16 mouse cellular contexts compared by ENCODE assay signal in genomic region chr7:101236712-101237473, GRCm38 (mm10).
A peak's percentile ranks its signal among the peaks of the same experiment; 100 is the strongest.
DNase-seq lines count a peak whose midpoint lies in the region; ATAC-seq lines count a peak whose summit lies in the region.
"Had no signal": no experiment of that assay in that cellular context is flagged by ENCODE, and none has a peak within 500 bp of the region (broad histone marks: within the 10 kb centered on the region; RNA-seq: fewer than 3 reads in every experiment).

No protein-coding gene starts in this region.

- no peak overlapping the region for H3K4me2 ChIP-seq in hindbrain, embryonic 12.5 days (replicated peaks)
- no peak overlapping the region for H3K4me2 ChIP-seq in hindbrain, embryonic 11.5 days (replicated peaks; ENCODE audit: low read depth, low read length)
- H3K4me2 ChIP-seq in midbrain, embryonic 11.5 days = no peak overlapping the region
- H3K4me2 ChIP-seq in midbrain, embryonic 15.5 days = no peak overlapping the region
- H3K4me2 ChIP-seq: liver, embryonic 11.5 days; stomach, embryonic 15.5 days had no signal

- H3K36me3 ChIP-seq in hindbrain, embryonic 12.5 days = peaks cover 6% of the 10 kb centered on the region; the same call in 1 of the 2 replicates
- no peaks in the 10 kb centered on the region for H3K36me3 ChIP-seq in hindbrain, embryonic 11.5 days (ENCODE audit: control insufficient read depth, insufficient read depth, low read length)
- H3K36me3 ChIP-seq in midbrain, embryonic 11.5 days (ENCODE audit: control insufficient read depth, insufficient read depth, low read length) = no peaks in the 10 kb centered on the region
- peaks cover 24% of the 10 kb centered on the region for H3K36me3 ChIP-seq in midbrain, embryonic 10.5 days
- H3K36me3 ChIP-seq in midbrain, embryonic 15.5 days (replicated peaks) = 0 out of 2 replicates have a peak, but pooled peaks cover 3% of the 10 kb centered on the region

- no peaks in the 10 kb centered on the region for H3K9me3 ChIP-seq in hindbrain, embryonic 12.5 days (replicated peaks)
- no peaks in the 10 kb centered on the region for H3K9me3 ChIP-seq in hindbrain, embryonic 11.5 days (ENCODE audit: control insufficient read depth, low read length)
- H3K9me3 ChIP-seq in midbrain, embryonic 11.5 days (ENCODE audit: control insufficient read depth, low read length) = no peaks in the 10 kb centered on the region
- no peaks in the 10 kb centered on the region for H3K9me3 ChIP-seq in midbrain, embryonic 10.5 days (replicated peaks)
- no peaks in the 10 kb centered on the region for H3K9me3 ChIP-seq in midbrain, embryonic 15.5 days
- H3K9me3 ChIP-seq: stomach, embryonic 15.5 days had no signal

- no peak for DNase-seq in hindbrain, embryonic 11.5 days (ENCODE audit: low spot score)
- peak; percentile 64 for DNase-seq in midbrain, embryonic 11.5 days (ENCODE audit: low spot score, missing footprints)
- no peak for DNase-seq in midbrain, embryonic 10.5 days (ENCODE audit: low spot score)
- no peak for DNase-seq in urinary bladder, postnatal 10 days (ENCODE audit: low spot score)
- DNase-seq in ovary, postnatal 14 days (ENCODE audit: low spot score) = no peak
- DNase-seq: adrenal gland, postnatal 10 days; cerebellum, postnatal 25 days; heart, postnatal 10 days; kidney, adult 11 months; kidney, postnatal 25 days; thymus, postnatal 36 days had no signal

- no peak overlapping the region for H3K4me3 ChIP-seq in hindbrain, embryonic 12.5 days
- no peak overlapping the region for H3K4me3 ChIP-seq in hindbrain, embryonic 11.5 days (ENCODE audit: low read depth, low read length)
- H3K4me3 ChIP-seq in midbrain, embryonic 11.5 days (ENCODE audit: low read depth, low read length) = no peak overlapping the region
- no peak overlapping the region for H3K4me3 ChIP-seq in midbrain, embryonic 10.5 days
- H3K4me3 ChIP-seq in midbrain, embryonic 15.5 days = no peak overlapping the region
- H3K4me3 ChIP-seq: stomach, embryonic 15.5 days had no signal

- peak; percentile 66 for ATAC-seq in hindbrain, embryonic 12.5 days (ENCODE audit: low FRiP score)
- ATAC-seq in hindbrain, embryonic 11.5 days (ENCODE audit: low FRiP score) = no peak
- no peak for ATAC-seq in midbrain, embryonic 11.5 days (ENCODE audit: low FRiP score)
- peak; percentile 85 for ATAC-seq in midbrain, embryonic 15.5 days (replicated peaks)
- no peak for ATAC-seq in cerebellum, adult (ENCODE audit: insufficient number of reproducible peaks, low FRiP score, low TSS enrichment)

- no peaks in the 10 kb centered on the region for H3K4me1 ChIP-seq in hindbrain, embryonic 12.5 days
- H3K4me1 ChIP-seq in hindbrain, embryonic 11.5 days (replicated peaks; ENCODE audit: control insufficient read depth, insufficient read depth, low read length) = no peaks in the 10 kb centered on the region
- no peaks in the 10 kb centered on the region for H3K4me1 ChIP-seq in midbrain, embryonic 11.5 days (ENCODE audit: control insufficient read depth, insufficient read depth, low read length)
- no peaks in the 10 kb centered on the region for H3K4me1 ChIP-seq in midbrain, embryonic 10.5 days
- peaks cover 2% of the 10 kb centered on the region; the same call in 1 of the 2 replicates for H3K4me1 ChIP-seq in midbrain, embryonic 15.5 days
- H3K4me1 ChIP-seq: stomach, embryonic 15.5 days had no signal

- 0 out of 2 replicates have a peak overlapping the region, but pooled peaks have one; percentile 40 for H3K27ac ChIP-seq in hindbrain, embryonic 12.5 days
- H3K27ac ChIP-seq in hindbrain, embryonic 11.5 days (ENCODE audit: low read depth, low read length) = no peak overlapping the region
- H3K27ac ChIP-seq in midbrain, embryonic 11.5 days (ENCODE audit: low read depth, low read length) = no peak overlapping the region
- no peak overlapping the region for H3K27ac ChIP-seq in midbrain, embryonic 10.5 days (replicated peaks)
- peak overlapping the region; percentile 65 for H3K27ac ChIP-seq in midbrain, embryonic 15.5 days
- H3K27ac ChIP-seq: stomach, embryonic 15.5 days had no signal

- no peaks in the 10 kb centered on the region for H3K27me3 ChIP-seq in hindbrain, embryonic 12.5 days
- no peaks in the 10 kb centered on the region for H3K27me3 ChIP-seq in hindbrain, embryonic 11.5 days (ENCODE audit: control insufficient read depth, insufficient read depth, low read length)
- H3K27me3 ChIP-seq in midbrain, embryonic 11.5 days (ENCODE audit: control insufficient read depth, insufficient read depth, low read length) = no peaks in the 10 kb centered on the region
- H3K27me3 ChIP-seq in midbrain, embryonic 10.5 days (ENCODE audit: low read depth, poor library complexity, severe bottlenecking) = no peaks in the 10 kb centered on the region
- H3K27me3 ChIP-seq in midbrain, embryonic 15.5 days (replicated peaks) = no peaks in the 10 kb centered on the region
- H3K27me3 ChIP-seq: stomach, embryonic 15.5 days had no signal

- H3K9ac ChIP-seq in hindbrain, embryonic 12.5 days = no peak overlapping the region
- H3K9ac ChIP-seq in hindbrain, embryonic 11.5 days (ENCODE audit: low read depth, low read length) = no peak overlapping the region
- no peak overlapping the region for H3K9ac ChIP-seq in midbrain, embryonic 11.5 days (ENCODE audit: low read length)
- H3K9ac ChIP-seq in midbrain, embryonic 15.5 days = no peak overlapping the region
- H3K9ac ChIP-seq: stomach, embryonic 15.5 days had no signal

- 63% methylated on average over 8 of the region's 8 CpGs for WGBS in hindbrain, embryonic 12.5 days
- WGBS in hindbrain, embryonic 11.5 days = 78% methylated on average over 8 of the region's 8 CpGs
- 86% methylated on average over 8 of the region's 8 CpGs for WGBS in midbrain, embryonic 11.5 days
- WGBS in midbrain, embryonic 10.5 days = 90% methylated on average over 8 of the region's 8 CpGs
- 40% methylated on average over 8 of the region's 8 CpGs for WGBS in midbrain, embryonic 15.5 days

Comparison
In these comparisons a context has a peak if more than half of its experiments do, and no peak if none do; other contexts are left out.
1. ATAC-seq: peak in hindbrain, embryonic 12.5 days (single experiment) and midbrain, embryonic 15.5 days (single experiment); none in hindbrain, embryonic 11.5 days (single experiment), midbrain, embryonic 11.5 days (single experiment) and cerebellum, adult (single experiment).
2. H3K27ac ChIP-seq: peak in hindbrain, embryonic 12.5 days (single experiment) and midbrain, embryonic 15.5 days (single experiment); none in hindbrain, embryonic 11.5 days (single experiment), midbrain, embryonic 11.5 days (single experiment) and midbrain, embryonic 10.5 days (single experiment).